Mouse (Mus musculus) T-helper 17 cell (primary cell): Measurements from ENCODE around the gene Pmf1.
"Not testable (repeated sequence)": the region's sequence is repeated elsewhere in the genome, so short reads cannot be mapped to it uniquely, and the experiment has no call there.

Experiments used
- in situ Hi-C, 2 experiments: fragments of 300-600 bp; cut with MboI, MseI; formaldehyde crosslinking; loops; 1 replicate in 1 of 2; 2 replicates in 1 of 2; pipeline ENCODE4 v1.15.1; 2025; ENCODE audit warnings: high pct_unique_total_duplicates in 2 of 2

Gene Pmf1

DNA sequence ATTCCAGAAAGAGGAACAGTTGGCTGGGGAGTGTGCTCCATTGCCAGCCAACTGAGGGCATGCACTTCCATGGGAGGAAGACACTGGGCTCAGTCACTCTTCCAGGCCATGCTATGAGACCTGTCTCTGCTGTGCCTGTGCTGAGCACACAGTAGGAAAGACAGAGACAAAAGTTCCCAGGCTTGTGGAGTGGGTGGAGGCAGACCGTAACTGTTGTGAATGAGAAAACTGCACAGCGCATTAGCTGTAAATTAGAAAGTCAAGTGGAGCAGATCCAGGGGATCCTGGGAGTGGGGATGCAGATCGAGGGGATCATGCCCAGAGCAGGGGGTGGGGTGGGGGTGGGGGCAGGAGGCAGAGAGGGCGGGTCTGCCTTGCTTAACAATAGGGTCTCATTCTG, 29.5 kb upstream of the Pmf1 start:
- in situ Hi-C loops, result no loop called here

DNA sequence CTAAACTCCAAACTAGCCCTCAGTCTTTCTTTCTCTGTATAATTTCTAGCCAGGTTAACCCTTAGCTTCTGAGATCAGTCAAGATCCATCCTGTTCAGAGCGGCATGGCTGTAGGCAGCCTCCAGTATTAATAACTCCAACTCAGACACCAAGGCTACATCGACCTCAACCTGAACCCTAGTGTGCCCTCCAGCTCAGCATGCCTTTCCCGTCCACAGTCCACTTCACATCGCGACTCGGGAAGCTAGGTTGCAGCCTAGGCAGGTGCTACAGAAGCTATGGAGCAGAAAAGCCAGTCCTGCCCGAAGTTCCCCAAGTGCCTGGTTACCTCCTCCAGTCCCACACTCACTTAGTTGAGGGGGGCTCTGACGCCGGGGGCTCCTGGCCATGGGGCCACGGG, 27.3 kb upstream of the Pmf1 start:
- in situ Hi-C loops, result no loop called here

DNA sequence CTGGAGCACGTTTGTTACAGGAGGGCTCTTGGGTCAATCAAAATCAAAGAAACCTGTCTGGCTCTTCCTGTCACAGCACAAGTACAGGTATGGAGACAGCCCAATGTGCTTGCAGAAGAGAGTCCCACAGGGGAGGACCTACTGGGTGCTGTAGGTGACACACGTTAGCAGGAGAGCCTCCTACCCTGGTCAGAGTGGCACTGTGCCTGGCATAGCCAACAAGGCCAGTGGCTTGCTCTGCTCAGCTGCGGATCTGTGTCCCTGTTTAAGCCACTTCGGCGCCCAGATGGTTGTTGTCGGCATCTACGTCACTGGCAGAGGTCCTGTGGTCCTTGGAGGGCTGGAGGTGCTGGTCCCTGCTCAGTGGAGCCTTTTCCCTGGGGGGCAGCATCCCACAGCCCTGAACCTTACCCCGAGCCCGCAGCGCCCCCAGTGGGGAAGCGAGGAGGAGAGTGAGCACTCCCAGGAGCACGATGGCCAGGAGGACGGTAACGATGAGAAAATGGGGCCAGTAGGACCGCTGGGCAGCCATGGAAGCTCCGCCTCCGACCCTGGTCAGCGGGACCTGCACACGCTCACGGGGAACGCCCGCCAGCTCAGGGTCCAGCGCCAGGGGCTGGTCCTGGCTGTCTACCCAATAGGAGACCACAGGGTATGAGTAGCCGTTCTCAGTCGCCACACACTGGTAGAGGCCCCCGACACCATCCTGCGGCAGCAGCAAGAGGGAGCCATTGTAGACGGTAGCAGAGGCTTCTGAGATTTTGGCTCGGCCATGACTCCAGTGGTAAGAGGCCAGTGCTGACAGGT, 26.5 kb upstream of the Pmf1 start:
- in situ Hi-C loops, result no loop called here

DNA sequence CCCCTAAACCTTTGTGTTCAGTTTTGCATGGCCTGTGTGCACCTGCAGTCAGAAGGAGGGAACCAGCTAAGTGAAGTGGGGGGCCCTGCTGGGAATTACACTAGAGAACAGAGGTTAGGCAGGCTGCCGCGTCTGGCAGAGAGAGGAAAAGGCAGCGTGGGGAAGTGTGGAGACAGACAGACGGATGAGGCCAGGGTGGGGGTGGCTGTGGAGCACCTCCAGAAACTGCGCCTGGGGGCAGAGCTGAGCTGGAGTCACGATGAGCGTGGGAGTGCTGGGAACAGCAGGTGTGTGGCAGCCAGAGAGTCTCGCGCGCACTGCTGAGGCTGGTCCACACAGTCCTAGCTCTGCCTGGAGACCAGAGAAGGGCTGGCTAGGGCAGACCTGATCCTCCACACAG, 25.4 kb upstream of the Pmf1 start:
- in situ Hi-C loops, result no loop called here

DNA sequence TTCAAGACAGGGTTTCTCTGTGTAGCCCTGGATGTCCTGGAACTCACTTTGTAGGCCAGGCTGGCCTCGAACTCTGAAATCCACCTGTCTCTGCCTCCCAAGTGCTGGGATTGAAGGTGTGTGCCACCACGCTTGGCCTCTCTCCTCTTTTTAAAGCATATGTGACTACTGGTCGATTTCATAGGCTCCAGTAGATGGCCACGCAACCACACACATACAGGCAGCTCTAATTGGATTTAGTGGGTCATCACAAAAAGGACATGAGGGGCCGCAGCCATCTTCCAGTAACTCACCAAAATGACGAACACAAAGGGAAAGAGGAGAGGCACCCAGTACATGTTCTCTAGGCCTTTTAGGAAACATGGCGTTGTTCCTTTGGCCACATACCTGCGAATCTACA, 18.5 kb upstream of the Pmf1 start:
- in situ Hi-C loops, result not testable (repeated sequence)

DNA sequence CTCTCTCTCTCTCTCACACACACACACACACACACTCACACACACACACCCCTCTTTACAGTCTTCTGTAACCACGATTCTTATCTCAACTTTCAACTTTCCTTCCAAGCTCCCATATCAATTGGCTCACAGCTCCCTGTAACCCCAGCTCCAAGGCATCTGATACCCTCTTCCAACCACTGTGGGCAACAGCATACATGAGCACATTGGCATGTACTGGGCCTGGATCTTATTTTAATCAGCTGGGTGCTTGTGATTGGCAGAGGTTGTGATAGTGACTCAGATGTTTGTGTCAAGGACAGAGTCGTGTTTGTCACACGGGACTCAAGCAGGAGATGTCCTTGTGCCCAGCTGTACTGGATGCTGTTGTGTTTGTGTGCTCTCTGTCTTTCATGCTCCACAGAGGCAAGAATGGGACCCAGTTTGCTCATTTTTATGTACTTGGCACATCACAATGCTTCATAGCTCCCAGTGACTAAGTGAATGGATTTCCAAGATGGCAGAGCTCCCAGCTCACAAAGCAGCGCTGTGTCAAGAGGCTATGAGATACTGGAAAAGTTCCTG, 17.3 kb upstream of the Pmf1 start:
- in situ Hi-C loops, result no loop called here

DNA sequence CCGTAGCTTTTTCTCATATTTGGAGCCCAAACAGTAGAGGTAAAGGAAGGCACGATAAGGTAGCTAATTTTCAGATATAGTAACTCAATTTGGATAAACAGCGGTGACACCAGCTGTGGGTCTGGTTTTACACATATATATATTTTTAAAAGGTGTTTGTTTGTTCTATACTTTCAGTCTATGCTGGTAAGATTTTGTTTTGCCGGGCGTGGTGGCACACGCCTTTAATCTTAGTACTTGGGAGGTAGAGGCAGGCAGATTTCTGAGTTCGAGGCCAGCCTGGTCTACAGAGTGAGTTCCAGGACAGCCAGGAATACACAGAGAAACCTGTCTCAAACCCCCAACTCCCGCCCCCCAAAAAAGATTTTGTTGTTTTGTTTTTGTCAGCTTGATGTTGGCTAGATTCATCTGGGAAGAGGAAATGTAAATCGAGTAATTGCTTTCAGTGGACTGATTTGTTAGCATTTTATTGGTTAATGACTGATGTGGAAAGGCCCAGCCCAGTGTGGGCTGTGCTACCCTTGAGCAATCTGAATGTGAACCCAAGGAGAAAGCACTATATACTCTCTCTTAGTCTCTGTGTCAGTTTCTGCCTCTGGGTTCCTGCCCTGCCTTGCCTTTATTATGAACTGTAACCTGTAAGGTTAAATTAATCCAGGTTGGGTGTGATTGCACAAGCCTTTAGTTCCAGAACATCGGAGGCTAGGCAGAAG, 15.7 kb upstream of the Pmf1 start:
- in situ Hi-C loops, result no loop called here

DNA sequence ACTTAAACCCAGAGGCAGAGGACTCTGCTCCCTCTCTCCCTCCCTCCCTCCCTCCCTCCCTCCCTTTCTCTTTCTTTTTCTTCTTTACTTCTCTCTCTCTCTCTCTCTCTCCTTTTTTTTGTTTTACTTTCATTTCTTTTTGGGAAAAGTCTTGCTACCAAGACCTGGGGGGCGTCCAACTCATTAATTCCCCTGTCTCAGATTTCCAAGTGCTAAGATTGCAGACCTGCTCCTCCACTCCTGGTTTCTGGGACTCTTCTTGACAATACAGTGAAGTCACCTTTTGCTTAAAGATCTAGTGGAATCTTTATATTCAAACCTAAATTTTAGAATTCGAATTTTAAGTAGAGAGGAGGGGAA, 15.2 kb upstream of the Pmf1 start:
- in situ Hi-C loops, result no loop called here

DNA sequence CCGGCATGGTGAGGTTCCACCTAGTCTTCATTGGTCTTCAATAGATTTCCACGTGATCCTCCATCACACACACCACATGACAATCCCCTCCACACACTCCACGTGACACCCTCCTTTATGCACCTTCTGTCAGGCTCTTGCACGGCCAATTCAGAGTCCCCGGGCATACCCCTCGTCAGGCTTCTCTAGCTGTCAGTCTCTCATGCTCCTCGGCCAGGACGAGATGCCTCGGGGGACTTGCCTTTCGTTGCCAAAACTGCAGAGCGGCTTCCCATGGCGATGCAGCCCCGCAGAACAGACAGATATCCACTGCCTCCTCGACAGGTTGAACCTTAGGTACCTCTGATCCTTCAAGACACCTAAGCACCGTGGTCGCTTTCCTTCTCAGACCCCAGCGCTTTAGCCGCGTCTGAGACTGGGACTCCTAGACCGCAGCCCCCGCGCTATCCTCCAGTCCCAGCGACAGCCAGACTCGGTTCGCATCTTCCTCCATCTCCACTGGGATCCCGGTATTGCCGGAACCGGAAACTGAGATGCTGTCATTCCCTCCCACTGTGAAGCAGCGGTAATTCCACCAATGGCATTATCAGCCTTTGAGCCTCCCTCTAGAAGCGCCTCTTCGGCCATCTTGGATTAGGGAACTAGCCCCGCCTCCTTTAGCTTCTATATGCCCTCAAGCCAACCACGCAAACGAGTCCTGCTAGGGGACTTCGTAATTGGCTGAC, 14.6 kb upstream of the Pmf1 start, which contains the start of gene Slc25a44:
Gene Slc25a44 (minus strand): TSS at position 535 of the 725 bp plus-strand sequence.
- in situ Hi-C loops, result no loop called here

DNA sequence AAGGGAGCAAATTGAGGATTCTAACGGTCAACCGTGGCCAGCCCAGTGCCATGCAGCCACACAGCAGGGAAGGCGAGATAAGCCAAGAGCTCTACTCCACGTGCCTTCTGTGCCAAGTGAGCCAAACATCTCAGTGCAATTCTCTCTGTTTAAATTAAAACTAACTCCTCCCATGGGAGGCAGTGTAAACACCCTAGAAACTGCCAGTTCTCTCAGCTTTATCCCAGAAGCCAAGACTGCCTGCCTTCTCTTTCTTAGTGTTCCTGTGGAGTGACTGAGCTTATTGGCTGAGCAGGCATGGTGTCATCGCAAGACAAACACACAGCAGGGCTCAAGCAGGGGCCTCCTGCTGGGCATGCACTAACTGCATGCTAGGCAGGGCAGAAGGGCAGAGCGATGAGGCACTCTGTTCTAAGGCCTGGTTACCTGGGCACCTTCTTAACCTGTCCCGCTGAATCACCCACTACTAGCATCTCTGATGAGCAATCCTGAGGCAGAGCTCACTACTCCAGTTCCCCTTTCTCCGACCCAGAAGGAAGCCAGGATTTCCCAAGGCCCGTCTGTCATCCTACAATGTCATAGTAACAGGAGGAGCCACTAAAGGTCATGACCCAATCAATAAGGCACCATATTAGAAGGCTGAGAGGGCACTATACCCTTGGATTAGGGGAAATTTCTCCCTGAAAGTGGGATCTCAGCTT, 12.0 kb upstream of the Pmf1 start:
- in situ Hi-C loops, result no loop called here

DNA sequence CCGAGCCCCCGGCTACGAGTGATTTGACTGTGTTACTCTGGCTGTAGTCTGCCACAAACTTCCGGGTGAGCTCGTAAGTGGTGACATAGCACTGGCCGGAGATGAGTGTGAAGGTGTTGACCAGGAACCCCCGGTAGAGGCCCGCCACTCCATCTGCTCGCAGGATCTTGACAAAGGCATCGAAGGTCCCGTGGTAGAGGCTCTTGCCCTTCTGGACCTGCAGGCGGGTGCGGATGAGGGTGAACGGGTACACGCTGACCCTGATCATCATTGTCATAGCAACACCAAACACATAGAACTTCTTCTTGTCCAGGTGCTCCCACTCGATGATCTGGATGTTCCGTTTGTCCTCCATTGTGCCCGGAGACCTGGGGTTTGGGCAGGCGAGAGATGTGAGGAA, 10.6 kb upstream of the Pmf1 start:
- in situ Hi-C loops, result no loop called here

DNA sequence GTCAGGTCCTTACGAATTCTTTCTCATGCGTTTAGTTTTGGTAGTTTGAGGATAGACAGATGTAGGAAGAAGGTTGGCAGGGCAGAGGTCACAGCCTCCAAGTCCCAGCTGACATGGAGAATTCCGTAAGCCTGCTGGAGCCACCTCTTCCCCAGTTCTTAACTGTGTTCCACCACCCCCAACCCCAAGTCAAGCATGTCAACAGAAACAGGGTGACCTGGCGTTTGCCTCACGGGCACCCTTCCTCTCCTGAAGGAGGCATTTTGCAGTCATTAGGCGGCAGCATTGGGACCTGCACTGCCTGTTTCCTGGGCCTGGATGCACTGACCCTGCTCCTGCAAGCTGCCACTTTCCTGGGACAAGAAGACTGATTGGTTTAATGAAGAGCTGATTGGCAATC, 7.9 kb upstream of the Pmf1 start:
- in situ Hi-C loops, result no loop called here

DNA sequence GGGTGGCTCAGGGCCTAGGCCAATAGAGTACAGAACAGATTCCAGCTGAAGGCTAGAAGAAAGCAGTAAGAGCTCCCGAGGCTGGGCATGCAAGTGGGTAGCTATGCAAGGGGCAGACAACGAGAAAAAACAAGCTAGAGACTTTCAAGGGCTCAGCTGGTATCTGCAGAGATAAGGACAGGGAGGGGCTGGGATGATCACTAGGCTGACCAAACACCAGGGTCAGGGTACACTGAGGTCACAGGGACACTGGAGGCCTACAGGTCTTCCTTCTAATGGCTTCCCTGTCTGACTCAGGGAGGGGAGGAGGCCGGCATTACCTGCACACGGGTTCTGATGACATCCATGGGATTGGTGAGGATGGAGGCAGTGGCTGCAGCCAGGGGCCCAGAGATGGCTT, 5.5 kb upstream of the Pmf1 start:
- in situ Hi-C loops, result no loop called here

DNA sequence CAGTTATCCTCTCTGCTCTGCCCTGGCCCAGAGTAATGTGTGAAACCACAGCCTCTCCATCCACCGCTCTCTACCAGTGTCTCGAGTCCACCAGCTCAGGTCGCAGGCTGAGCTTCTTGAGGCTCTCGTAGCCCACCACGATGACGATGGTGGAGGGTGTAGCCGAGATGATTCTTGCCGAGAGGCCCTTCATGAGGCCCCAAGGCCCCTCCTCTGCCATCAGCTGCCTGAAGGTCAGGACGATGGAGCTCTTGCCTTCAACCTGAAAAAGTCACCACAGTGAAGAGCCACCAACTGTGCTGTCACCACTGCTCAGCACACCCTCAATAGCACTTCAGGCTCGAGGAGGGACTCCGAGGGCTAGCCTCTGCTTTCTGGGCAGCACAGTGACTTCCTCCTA, 2.5 kb upstream of the Pmf1 start:
- in situ Hi-C loops, result no loop called here

DNA sequence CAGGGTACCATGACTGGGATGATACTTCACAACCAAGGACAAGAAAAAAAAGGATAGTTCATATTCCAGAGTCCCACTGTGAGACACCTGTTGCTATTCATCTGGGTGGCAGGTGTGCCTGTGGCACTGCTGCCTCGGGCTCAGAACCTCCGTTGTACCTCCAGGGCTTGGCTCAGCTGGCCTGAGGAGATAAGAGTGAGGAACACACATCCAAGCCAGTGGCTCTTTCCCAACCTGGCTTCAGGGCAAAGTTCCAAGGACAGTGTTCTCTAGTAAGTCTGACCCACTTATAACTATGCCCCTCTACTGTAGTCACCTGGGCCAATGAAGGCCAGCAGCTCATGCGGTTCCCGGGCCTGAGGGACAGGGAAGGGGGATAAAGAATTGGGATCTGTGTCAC, 1.6 kb upstream of the Pmf1 start:
- in situ Hi-C loops, result no loop called here

DNA sequence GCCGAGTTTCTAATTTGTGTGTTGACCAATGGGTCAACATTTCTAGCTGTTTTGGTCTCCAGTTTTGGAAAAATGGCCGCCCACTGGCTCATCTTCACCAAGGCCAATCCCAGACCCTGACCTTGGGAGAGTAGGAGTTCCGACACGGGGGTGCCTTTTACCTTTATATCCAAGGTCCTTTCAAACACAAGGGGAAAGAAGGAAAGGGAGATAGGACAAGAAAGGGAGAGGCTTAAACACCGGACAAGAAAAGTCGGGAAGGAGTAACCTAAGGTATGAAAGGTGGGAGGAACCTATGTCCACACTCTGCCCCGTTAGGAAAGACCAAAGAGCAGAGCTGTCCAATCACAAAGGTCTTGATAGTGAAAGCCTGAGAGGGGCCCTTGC, 507 bp upstream of the Pmf1 start:
- in situ Hi-C loops, result no loop called here

DNA sequence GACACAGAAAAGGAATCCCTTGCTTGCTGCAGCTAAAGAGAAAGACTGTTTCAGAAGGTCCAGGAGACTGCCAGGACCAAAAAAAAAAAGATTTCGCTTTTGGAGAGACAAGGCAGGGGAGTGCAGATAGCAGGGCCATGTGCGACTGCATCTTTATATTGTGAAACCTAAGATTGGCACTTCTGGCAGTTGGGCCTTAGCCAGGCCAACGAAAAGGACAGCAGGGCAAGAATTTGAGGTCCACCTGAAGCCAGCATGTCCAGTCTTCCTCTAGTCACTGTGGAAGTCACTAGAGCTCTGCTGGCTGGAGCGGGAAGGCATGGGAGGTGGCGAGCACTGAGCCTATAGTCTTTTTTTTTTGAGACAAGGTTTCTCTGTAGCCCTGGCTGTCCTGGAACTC, 1.2 kb downstream of the Pmf1 start:
- in situ Hi-C loops, result loop anchor here (5.0 kb wide), 3 partner anchors 63 to 123 kb away; partner anchors contain the start of gene Mex3a (in 1 of the 2)

DNA sequence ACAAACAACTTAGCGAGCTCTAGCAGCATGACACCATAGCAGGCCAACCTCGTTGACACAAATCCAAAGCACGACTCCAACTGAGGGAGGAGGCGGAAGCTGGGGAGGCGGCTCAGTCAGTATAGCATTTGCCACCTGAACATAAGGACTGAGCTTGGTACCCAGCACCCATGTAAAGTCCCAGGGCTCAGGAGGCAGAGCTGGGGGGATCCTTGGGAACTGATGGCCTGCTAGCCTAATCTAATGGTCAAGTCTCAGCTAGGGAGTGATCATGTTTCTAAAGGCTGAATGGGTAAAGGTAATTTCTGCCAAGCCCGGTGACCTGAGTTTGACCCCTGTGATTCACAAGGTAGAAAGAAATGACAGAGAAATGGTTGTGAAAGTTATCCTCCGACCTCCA, 2.6 kb downstream of the Pmf1 start:
- in situ Hi-C loops, result loop anchor here (5.0 kb wide), 3 partner anchors 65 to 125 kb away; partner anchors contain the start of gene Mex3a (in 1 of the 2)

DNA sequence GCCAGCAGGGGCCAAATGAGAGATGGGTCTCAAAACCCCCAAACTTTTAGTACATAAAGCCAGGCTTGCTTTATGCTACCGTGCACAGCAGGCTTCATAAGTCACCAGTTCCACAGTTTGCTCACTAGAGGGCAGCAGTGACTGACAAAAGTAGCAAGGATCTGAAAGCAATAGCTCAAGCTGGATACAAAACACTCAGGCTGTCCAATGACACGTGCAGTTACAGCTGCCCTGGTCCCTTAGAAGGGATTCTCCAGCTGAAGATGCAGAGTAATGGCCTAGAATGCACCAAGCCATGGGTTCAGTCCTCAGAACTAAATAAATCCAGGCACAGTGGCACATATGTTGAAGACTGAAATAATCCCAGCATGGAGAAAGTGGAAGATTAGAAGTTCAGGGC, 3.0 kb downstream of the Pmf1 start:
- in situ Hi-C loops, result loop anchor here (5.0 kb wide), 3 partner anchors 65 to 125 kb away; partner anchors contain the start of gene Mex3a (in 1 of the 2)

DNA sequence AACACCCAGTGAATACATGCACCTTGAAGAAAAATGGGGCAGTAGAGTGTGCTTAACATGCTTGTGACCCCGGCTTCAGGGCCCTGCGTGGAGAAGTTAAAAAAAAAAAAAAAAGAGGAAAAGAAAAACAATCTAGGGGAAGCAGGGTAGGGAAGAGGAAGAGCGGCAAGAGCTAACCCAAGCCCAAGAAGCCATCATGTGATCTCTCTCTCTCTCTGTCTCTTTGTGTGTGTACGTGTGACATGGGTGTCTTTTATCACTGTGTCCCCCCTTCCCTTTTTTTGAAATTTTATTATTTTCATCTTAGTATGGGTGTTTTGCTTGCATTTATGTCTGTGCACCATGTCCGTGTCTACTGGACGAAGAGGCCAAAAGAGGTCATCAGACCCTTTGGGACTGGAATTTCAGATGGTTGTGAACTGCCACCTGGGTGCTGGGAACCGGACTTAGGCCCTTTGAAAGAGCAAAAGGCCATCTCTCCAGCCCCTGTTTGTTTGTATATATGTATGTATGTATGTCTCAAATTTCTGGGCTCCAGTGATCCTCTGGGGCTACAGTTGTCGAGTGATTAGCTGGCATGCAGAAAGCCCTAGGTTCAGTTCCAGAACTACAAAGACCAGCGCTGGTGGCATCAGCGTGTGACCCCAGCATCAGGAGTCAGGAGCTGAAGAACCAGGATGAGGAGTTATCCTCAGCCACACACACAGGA, 6.5 kb downstream of the Pmf1 start:
- in situ Hi-C loops, result no loop called here

DNA sequence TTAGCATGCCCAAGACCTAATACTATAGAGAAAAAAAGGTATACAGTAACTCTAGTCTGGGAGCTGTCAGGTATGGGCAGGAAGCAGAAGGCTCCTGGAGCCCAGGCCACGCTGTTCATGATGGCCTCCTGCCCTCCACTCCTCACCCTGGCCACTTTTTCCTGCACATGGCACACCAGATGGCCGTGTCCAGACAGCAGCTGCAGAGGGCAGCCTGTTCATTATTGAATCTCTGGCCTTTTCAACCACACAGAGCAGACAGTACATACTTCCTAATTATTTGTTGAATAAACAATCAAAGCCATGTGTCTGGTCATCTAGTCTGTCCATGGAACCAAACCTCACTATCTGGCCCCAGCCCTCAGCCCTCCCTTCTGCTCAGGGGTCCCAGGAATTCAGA, 11.5 kb downstream of the Pmf1 start:
- in situ Hi-C loops, result no loop called here
